In the genomic region with DNA sequence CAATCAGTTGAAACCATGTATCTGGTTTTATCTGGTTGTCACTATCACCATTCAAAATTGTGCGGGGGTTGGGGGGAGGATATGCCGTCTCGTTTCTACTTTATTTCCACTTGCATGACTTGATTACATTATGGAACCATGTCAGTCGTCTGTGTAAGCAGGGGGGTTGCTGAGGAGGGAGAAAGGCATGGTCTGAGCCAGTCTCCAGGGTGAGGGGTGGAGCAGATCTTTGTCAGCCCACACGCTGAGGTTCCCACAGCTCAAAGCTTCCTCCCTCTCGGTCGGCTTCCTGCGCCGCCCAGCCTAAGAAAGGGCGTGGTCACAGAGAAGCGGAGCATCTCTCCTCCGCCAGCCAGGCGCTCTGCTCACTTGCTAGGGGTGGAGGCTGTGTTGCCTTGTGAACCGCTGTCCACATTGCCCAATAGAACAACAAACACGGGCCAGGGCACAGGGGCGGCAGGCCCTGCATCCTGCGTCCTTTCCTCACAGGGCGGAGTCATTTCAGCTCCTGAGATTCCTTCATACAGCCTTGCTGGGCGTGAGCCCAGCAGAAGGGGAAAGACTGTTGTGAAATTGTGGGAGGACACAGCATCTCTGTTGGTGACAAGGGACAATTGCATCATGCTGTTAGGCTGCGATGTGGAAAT, we compare ENCODE assay signal across 8 mouse cellular contexts. TPM values are rescaled to one million over a fixed set of nuclear protein-coding genes. Genes with fewer than 3 reads are reported as not detected.
DNase-seq lines count a peak whose midpoint lies in the region; ATAC-seq lines count a peak whose summit lies in the region.

No protein-coding gene starts in this region.

- H3K27me3 ChIP-seq in hindbrain, embryonic 13.5 days: no peaks in the 10 kb centered on the region

- peak; percentile 94 for ATAC-seq in hindbrain, embryonic 13.5 days (ENCODE audit: low FRiP score)

- DNase-seq in NIH3T3 (ENCODE audit: low read depth): peak; percentile 73
- DNase-seq in cerebellum, postnatal 14 days: peak; percentile 63 to 67
- peak; percentile 47 to 63 for DNase-seq in frontal cortex, postnatal 25 days (ENCODE audit: low spot score in 2 of 2)
- peak; percentile 53 to 63 for DNase-seq in layer of hippocampus, postnatal 25 days (ENCODE audit: extremely low spot score in 1 of 2, low spot score in 1 of 2)
- DNase-seq in lung, postnatal 14 days: peak; percentile 89
- DNase-seq in ovary, postnatal 36 days (ENCODE audit: low spot score): peak; percentile 76
- DNase-seq in thymus, postnatal 36 days: peak; percentile 87 to 95

- peak overlapping the region; percentile 70 for H3K9ac ChIP-seq in hindbrain, embryonic 13.5 days

- peak overlapping the region; percentile 65 for H3K4me2 ChIP-seq in hindbrain, embryonic 13.5 days

- H3K9me3 ChIP-seq in hindbrain, embryonic 13.5 days: no peaks in the 10 kb centered on the region

- H3K4me1 ChIP-seq in hindbrain, embryonic 13.5 days (replicated peaks): peaks cover 6% of the 10 kb centered on the region; the same call in 1 of the 2 replicates

- under 1% methylated on average over 20 of the region's 20 CpGs for WGBS in hindbrain, embryonic 13.5 days

- no peaks in the 10 kb centered on the region for H3K36me3 ChIP-seq in hindbrain, embryonic 13.5 days

- peak overlapping the region; percentile 86 for H3K27ac ChIP-seq in hindbrain, embryonic 13.5 days

- H3K4me3 ChIP-seq in hindbrain, embryonic 13.5 days: peak overlapping the region; percentile 43

RNA-seq across cellular contexts. Expression of a gene that starts 38.5 kb away (rescaled TPM):
- polyA plus RNA-seq in hindbrain, embryonic 13.5 days (2015; fragmentation: Nextera tagmentation; extraction: Ambion mirVana): 36.6 and 37.1 TPM in 2 replicates
- 10 to 100 TPM in 1 of 2 experiments, 1 to 10 TPM in 1; 8.4 to 10.1 TPM for total RNA-seq in layer of hippocampus, postnatal 25 days (2021)

Comparison
In these comparisons a context has a peak if more than half of its experiments do, and no peak if none do; other contexts are left out.
1. Peak in every context shown above with its lines: DNase-seq, ATAC-seq, H3K4me3 ChIP-seq and H3K27ac ChIP-seq.